Mouse (Mus musculus): ENCODE results near the gene Stac. TPM values are rescaled to one million over a fixed set of nuclear protein-coding genes. Genes with fewer than 3 reads are reported as not detected.

Stac gene
- polyA plus RNA-seq (2017; shearing (Covaris generic)): not detected

DNA sequence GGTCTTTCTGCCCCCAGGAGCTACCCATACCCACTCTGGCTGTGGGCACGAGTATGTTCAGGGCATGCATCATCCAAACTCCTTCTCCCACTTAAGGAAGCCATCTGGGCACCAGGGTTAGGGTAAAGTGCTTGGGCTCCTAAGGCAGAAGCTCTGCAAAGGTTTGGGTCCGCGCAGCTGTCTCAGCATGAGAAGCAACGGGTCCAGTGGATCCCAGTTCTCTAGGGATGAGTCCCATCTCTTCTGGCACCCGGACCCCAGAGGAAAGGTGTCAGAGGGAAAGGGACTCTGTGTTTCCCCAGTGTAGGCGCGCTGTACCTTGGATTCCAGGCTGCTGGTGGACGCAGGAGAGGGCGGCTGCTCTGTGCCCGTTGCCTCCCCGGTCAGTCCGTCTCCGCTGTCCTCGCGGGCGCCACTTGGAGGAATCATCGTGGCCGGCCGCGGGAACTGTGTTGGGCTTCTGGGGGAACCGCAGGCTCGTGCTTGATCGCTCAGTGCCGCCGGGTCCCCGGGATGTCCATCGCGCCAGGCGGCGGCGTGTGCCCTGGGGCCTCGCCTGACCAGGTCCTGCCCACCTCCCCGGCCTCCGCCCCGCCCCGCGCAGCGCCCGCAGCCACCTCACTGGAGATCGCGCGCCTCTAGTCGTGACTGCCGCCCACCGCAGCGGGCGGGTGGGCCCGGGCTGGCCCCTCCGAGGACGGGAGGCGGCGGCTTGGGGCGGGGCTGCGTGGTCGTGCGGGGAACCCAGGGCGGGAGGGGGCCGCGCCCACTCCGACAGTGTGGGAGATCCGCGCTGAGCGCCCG lies at the start of gene Stac:
Gene Stac (minus strand): TSS at position 669 of the 804 bp plus-strand sequence.

